Mouse (Mus musculus) heart, postnatal 0 days (tissue): Measurements from ENCODE around the gene Sinhcaf. TPM values are rescaled to one million over a fixed set of nuclear protein-coding genes. Genes with fewer than 3 reads are reported as not detected.
"Not testable (repeated sequence)": the region's sequence is repeated elsewhere in the genome, so short reads cannot be mapped to it uniquely, and the experiment has no call there.

ENCODE experiments used
- ATAC-seq: fragments of 200-750 bp; cut with Nextera tagmentation; 2 replicates; pipeline ENCODE4 v1.8.0; 2017; ENCODE audit warnings: low read depth, moderate number of reproducible peaks, moderate library complexity; ENCODE audit not compliant: insufficient read depth
- DNase-seq: peaks from one replicate; pipeline ENCODE4 v3.0.0-alpha.2; 2016; ENCODE audit warnings: low spot score
- H3K27ac ChIP-seq: fragments of 300-500 bp; sonication (generic); 2 replicates; pipeline ENCODE4 v1.5.1; 2014; ENCODE audit warnings: low read depth, mild to moderate bottlenecking
- H3K27me3 ChIP-seq: fragments of 300-500 bp; sonication (generic); 2 replicates; pipeline ENCODE4 v1.6.1; 2014; ENCODE audit warnings: low read length, mixed read lengths; ENCODE audit not compliant: control insufficient read depth, insufficient read depth
- H3K36me3 ChIP-seq: fragments of 300-500 bp; sonication (generic); replicated peaks from 2 replicates; pipeline ENCODE4 v1.6.1; 2014; ENCODE audit warnings: low read length, mixed read lengths; ENCODE audit not compliant: control insufficient read depth, insufficient read depth
- H3K4me1 ChIP-seq: fragments of 300-500 bp; sonication (generic); 2 replicates; pipeline ENCODE4 v1.6.1; 2014; ENCODE audit warnings: antibody characterized with exemption; ENCODE audit not compliant: control insufficient read depth, insufficient read depth
- H3K4me2 ChIP-seq: fragments of 300-500 bp; sonication (generic); 2 replicates; pipeline ENCODE4 v1.6.1; 2014; ENCODE audit warnings: low read depth, mild to moderate bottlenecking, low read length, moderate library complexity
- H3K4me3 ChIP-seq: fragments of 300-500 bp; sonication (generic); 2 replicates; pipeline ENCODE4 v1.5.1; 2014; ENCODE audit warnings: low read depth, low read length
- H3K9ac ChIP-seq: fragments of 300-500 bp; sonication (generic); replicated peaks from 2 replicates; pipeline ENCODE4 v1.6.1; 2014; ENCODE audit warnings: low read depth, low read length, mixed read lengths
- H3K9me3 ChIP-seq: fragments of 300-500 bp; sonication (generic); replicated peaks from 2 replicates; pipeline ENCODE4 v1.6.1; 2016; ENCODE audit warnings: low read length; ENCODE audit not compliant: control insufficient read depth
- CTCF ChIP-seq: IDR thresholded peaks from 2 replicates; pipeline ENCODE4 v1.5.1; 2016; ENCODE audit warnings: antibody characterized with exemption, control low read depth, low read depth
- EP300 ChIP-seq: IDR thresholded peaks from 2 replicates; pipeline ENCODE4 v1.6.1; 2016; ENCODE audit warnings: antibody characterized with exemption, low read depth
- WGBS: fragments of 180-500 bp; shearing (Covaris S2); extraction: QIAGEN DNeasy Blood & Tissue Kit; methylation state at CpG from one replicate; pipeline ENCODE4 v1.1.7; 2014; 5-methylcytosine and 5-hydroxymethylcytosine counted together
- polyA plus RNA-seq: library from polyadenylated mRNA; unstranded; fragments of >200 nt; fragmentation: Nextera tagmentation; extraction: Ambion mirVana; gene quantifications from 2 replicates; pipeline ENCODE4 v1.2.1, GENCODE M21; 2015
- total RNA-seq: library from RNA; depleted of rRNA; stranded (reverse); fragments of >200 nt; gene quantifications from 2 replicates; pipeline ENCODE4 v1.2.3, GENCODE M21; 2014; ENCODE audit warnings: low replicate concordance; rRNA removed

Sinhcaf gene
- 9.4 and 24.7 TPM in 2 replicates for total RNA-seq
- polyA plus RNA-seq: 19.4 and 20.5 TPM in 2 replicates

- ATAC-seq (peak; percentile 83), DNase-seq (peak; percentile 96)
- no peaks in the 10 kb centered on the region for H3K27me3 ChIP-seq
- H3K36me3 ChIP-seq: no peaks in the 10 kb centered on the region
- peaks cover 6% of the 10 kb centered on the region; the same call in 1 of the 2 replicates for H3K4me1 ChIP-seq
- peak within 1 kb of the TSS; percentile 90 for H3K27ac ChIP-seq
- H3K9ac ChIP-seq: peak within 1 kb of the TSS; percentile 92
- peak within 1 kb of the TSS; percentile 99 for H3K4me2 ChIP-seq
- 1% methylated on average over 47 of the region's 47 CpGs for WGBS
- H3K4me3 ChIP-seq: peak within 1 kb of the TSS; percentile 90
- TF ChIP-seq EP300 (no peak), CTCF (no peak)
- H3K9me3 ChIP-seq: no peaks in the 10 kb centered on the region
Measured at GRCm38 (mm10) chr6:148946409-148946742, at the start of gene Sinhcaf. Gene Sinhcaf, minus strand, starts transcription at chr6:148946467.

GRCm38 (mm10) chr6:148994327-148994999, 48.2 kb upstream of the Sinhcaf start:
- WGBS: 71% methylated on average over 5 of the region's 5 CpGs
- Histone ChIP-seq H3K27ac (no peak overlapping the region), H3K9ac (no peak overlapping the region), H3K4me1 (no peaks in the 10 kb centered on the region), H3K4me3 (no peak overlapping the region), H3K27me3 (no peaks in the 10 kb centered on the region), H3K9me3 (no peaks in the 10 kb centered on the region), H3K4me2 (no peak overlapping the region), H3K36me3 (peaks cover 36% of the 10 kb centered on the region)
- TF ChIP-seq EP300: no peak
- TF ChIP-seq CTCF: no peak
- no peak for ATAC-seq
- DNase-seq: no peak

GRCm38 (mm10) chr6:148993117-148994077, 47.1 kb upstream of the Sinhcaf start:
- H3K4me2 ChIP-seq: no peak overlapping the region
- H3K9ac ChIP-seq: no peak overlapping the region
- no peak overlapping the region for H3K27ac ChIP-seq
- H3K4me1 ChIP-seq: no peaks in the 10 kb centered on the region
- no peaks in the 10 kb centered on the region for H3K27me3 ChIP-seq
- ATAC-seq: peak; percentile 63
- 32% methylated on average over 9 of the region's 9 CpGs for WGBS
- H3K9me3 ChIP-seq: no peaks in the 10 kb centered on the region
- peak; percentile 43 for DNase-seq
- no peak overlapping the region for H3K4me3 ChIP-seq
- H3K36me3 ChIP-seq: peaks cover 31% of the 10 kb centered on the region
- TF ChIP-seq CTCF (peak; percentile 62), EP300 (no peak)

DNA sequence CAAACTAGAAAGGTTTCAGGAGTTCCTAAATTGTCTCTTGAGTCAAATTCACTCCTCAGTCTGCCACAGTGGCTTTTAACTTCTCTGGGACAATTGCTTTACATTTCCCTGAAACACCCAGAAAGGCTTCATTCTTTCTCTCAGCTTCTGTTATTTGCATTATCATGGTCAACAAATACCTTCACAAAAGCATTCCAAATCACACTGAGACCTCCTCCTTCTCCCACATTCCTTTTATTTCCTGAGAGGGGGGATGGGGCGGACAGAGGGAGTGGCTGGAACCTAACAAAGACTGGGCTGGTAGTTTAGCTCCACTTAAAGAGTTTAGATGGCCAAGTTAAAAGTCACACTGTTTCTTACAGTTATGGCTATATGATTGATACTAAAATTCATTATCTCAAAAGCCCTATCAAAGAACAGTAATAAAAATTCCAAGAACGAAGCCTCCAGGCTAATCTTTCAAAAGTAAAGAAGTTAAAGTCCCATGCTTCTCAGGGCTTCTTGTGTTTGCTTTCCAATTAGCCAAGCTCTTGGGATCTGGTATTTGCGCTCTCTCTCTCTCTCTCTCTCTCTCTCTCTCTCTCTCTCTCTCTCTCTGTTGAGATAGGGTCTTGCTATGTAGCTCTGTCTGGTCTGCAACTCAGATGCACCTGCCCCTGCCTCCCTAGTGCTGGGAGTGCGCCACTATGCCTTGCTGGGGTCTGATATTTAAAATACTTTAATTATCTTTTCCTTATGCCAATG, 46.3 kb upstream of the Sinhcaf start:
- Histone ChIP-seq H3K36me3 (peaks cover 23% of the 10 kb centered on the region), H3K4me1 (no peaks in the 10 kb centered on the region), H3K4me2 (no peak overlapping the region), H3K27me3 (no peaks in the 10 kb centered on the region), H3K9me3 (no peaks in the 10 kb centered on the region), H3K27ac (no peak overlapping the region), H3K9ac (no peak overlapping the region; the same call in 1 of the 2 replicates), H3K4me3 (no peak overlapping the region)
- ATAC-seq (no peak), DNase-seq (no peak)
- TF ChIP-seq EP300: no peak
- no peak for TF ChIP-seq CTCF
- 60% methylated on average over 4 of the region's 4 CpGs for WGBS

DNA sequence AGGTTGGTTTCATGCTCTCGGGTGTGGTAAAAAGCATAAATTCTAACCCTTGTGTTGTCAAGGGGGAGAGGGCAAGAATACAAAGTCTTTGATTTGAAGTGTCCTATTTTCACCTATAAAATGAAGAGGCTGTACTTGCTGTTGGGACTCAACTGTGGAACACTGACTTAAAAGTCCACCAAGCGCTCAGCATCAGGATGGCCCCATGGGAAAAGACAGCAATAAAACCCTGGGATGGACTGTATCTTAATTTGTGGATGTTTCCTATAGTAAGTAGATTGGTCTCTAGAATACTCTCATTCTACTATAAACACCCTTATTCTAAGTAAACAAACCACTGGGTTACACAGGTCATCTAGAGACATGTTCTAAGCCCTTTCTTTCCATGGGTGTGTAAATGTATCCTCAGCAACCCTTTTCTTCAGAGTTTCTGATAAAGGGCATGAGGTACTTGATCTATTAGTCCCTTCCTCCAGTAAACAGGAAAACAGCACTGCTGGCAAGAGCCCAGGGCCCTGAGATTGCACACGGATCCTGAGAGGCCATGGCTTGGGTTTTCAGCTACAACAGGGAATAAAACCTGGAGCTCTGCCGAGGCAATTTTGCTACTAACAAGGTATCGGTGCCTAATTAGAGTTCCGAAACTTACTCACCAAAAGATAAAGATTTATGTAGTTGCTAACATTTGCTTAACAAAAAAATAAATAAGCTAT, 45.5 kb upstream of the Sinhcaf start:
- ATAC-seq: no peak
- TF ChIP-seq EP300 (no peak), CTCF (no peak)
- DNase-seq: no peak
- Histone ChIP-seq H3K27ac (no peak overlapping the region), H3K9ac (peak overlapping the region; percentile 26; the same call in 1 of the 2 replicates), H3K4me3 (no peak overlapping the region), H3K27me3 (no peaks in the 10 kb centered on the region), H3K36me3 (peaks cover 18% of the 10 kb centered on the region), H3K4me1 (no peaks in the 10 kb centered on the region), H3K4me2 (no peak overlapping the region), H3K9me3 (no peaks in the 10 kb centered on the region)
- WGBS: 57% methylated on average over 6 of the region's 6 CpGs

DNA sequence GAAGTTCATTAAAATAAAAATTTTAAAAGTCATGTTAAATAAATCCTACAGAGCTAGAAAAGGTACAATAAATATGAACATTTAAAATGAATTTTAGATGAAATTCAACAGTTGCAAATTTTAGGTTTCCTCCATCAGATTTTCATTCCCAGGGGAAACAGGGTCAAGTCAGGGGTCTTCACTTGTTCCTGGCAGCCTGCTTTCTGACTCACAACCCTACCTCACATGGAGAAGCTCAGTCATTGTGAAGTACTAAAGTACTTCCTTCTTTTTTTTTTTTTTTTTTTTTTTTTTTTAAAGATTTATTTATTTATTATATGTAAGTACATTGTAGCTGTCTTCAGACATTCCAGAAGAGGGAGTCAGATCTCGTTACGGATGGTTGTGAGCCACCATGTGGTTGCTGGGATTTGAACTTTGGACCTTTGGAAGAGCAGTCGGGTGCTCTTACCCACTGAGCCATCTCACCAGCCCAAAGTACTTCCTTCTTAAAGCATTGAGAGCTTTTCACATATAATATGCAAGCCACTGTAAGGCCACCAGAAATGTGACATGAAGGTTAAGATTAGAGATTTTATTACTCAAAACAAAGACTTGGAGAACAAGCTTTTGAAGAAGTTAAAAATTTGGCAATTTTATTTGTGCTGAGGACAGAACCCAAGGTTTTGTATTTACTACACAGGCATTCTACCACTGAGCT, 43.7 kb upstream of the Sinhcaf start:
- not testable (repeated sequence) for H3K9ac ChIP-seq, H3K27ac ChIP-seq, H3K4me2 ChIP-seq, ATAC-seq, H3K27me3 ChIP-seq, H3K36me3 ChIP-seq, DNase-seq, H3K9me3 ChIP-seq, H3K4me1 ChIP-seq, H3K4me3 ChIP-seq
- WGBS: 83% methylated on average over 1 of the region's 3 CpGs
